Mouse (Mus musculus) forebrain, embryonic 11.5 days (tissue): ENCODE data around the gene Tbccd1. TPM values are rescaled to one million over a fixed set of nuclear protein-coding genes. Genes with fewer than 3 reads are reported as not detected.
"Not testable (repeated sequence)": the region's sequence is repeated elsewhere in the genome, so short reads cannot be mapped to it uniquely, and the experiment has no call there.

ENCODE experiments used
- ATAC-seq: fragments of 200-750 bp; cut with Nextera tagmentation; replicated peaks from 2 replicates; pipeline ENCODE4 v1.8.0; 2017; ENCODE audit warnings: moderate TSS enrichment; ENCODE audit not compliant: low FRiP score
- DNase-seq: peaks from one replicate; pipeline ENCODE4 v3.0.0-alpha.2; 2017; ENCODE audit warnings: low spot score
- H3K27ac ChIP-seq: fragments of 300-500 bp; sonication (generic); 2 replicates; pipeline ENCODE4 v1.5.1; 2014; ENCODE audit warnings: low read depth, low read length
- H3K27me3 ChIP-seq: fragments of 300-500 bp; sonication (generic); 2 replicates; pipeline ENCODE4 v1.6.1; 2014; ENCODE audit warnings: mild to moderate bottlenecking, low read length, mixed read lengths; ENCODE audit not compliant: control insufficient read depth, insufficient read depth
- H3K36me3 ChIP-seq: fragments of 300-500 bp; sonication (generic); 2 replicates; pipeline ENCODE4 v1.6.1; 2014; ENCODE audit warnings: mild to moderate bottlenecking, low read length, moderate library complexity, mixed read lengths; ENCODE audit not compliant: control insufficient read depth, insufficient read depth
- H3K4me1 ChIP-seq: fragments of 300-500 bp; sonication (generic); replicated peaks from 2 replicates; pipeline ENCODE4 v1.6.1; 2014; ENCODE audit warnings: low read length, mixed read lengths; ENCODE audit not compliant: control insufficient read depth, insufficient read depth
- H3K4me2 ChIP-seq: fragments of 300-500 bp; sonication (generic); 2 replicates; pipeline ENCODE4 v1.6.1; 2014; ENCODE audit warnings: low read depth, mild to moderate bottlenecking, low read length, moderate library complexity, mixed read lengths; ENCODE audit not compliant: severe bottlenecking
- H3K4me3 ChIP-seq: fragments of 300-500 bp; sonication (generic); 2 replicates; pipeline ENCODE4 v1.5.1; 2014; ENCODE audit warnings: low read depth, low read length
- H3K9ac ChIP-seq: fragments of 300-500 bp; sonication (generic); 2 replicates; pipeline ENCODE4 v1.6.1; 2014; ENCODE audit warnings: low read length
- H3K9me3 ChIP-seq: fragments of 300-500 bp; sonication (generic); 2 replicates; pipeline ENCODE4 v1.6.1; 2016; ENCODE audit warnings: low read length, mixed read lengths; ENCODE audit not compliant: control insufficient read depth
- WGBS: fragments of 180-500 bp; shearing (Covaris S2); extraction: QIAGEN DNeasy Blood & Tissue Kit; methylation state at CpG from one replicate; pipeline ENCODE4 v1.1.7; 2014; 5-methylcytosine and 5-hydroxymethylcytosine counted together
- polyA plus RNA-seq: library from polyadenylated mRNA; unstranded; fragments of >200 nt; fragmentation: Nextera tagmentation; extraction: Ambion mirVana; gene quantifications from 2 replicates; pipeline ENCODE4 v1.2.1, GENCODE M21; 2014

Gene Tbccd1
- polyA plus RNA-seq, 1 experiment from 2014 or later, result 37.0 TPM

GRCm38 (mm10) chr16:22789908-22790367 is 67.5 kb downstream of the Tbccd1 start:
- Histone ChIP-seq H3K4me3 (no peak overlapping the region), H3K27me3 (no peaks in the 10 kb centered on the region; the same call in 1 of the 2 replicates), H3K36me3 (no peaks in the 10 kb centered on the region), H3K9me3 (no peaks in the 10 kb centered on the region), H3K27ac (no peak overlapping the region), H3K4me1 (0 out of 2 replicates have a peak, but pooled peaks cover 1% of the 10 kb centered on the region), H3K9ac (no peak overlapping the region), H3K4me2 (no peak overlapping the region)
- no peak for DNase-seq
- WGBS, result 68% methylated on average over 10 of the region's 10 CpGs
- no peak for ATAC-seq

GRCm38 (mm10) chr16:22782686-22783085 is 74.8 kb downstream of the Tbccd1 start:
- H3K9ac ChIP-seq, result no peak overlapping the region
- DNase-seq (no peak), ATAC-seq (no peak)
- no peak overlapping the region for H3K4me3 ChIP-seq
- no peak overlapping the region for H3K4me2 ChIP-seq
- WGBS, result 81% methylated on average over 5 of the region's 5 CpGs
- no peak overlapping the region for H3K27ac ChIP-seq
- H3K36me3 ChIP-seq, result no peaks in the 10 kb centered on the region
- H3K4me1 ChIP-seq, result no peaks in the 10 kb centered on the region
- H3K9me3 ChIP-seq, result no peaks in the 10 kb centered on the region; the same call in 1 of the 2 replicates
- H3K27me3 ChIP-seq, result no peaks in the 10 kb centered on the region

- Histone ChIP-seq H3K9ac (no peak overlapping the region), H3K4me1 (no peaks in the 10 kb centered on the region), H3K4me2 (no peak overlapping the region), H3K27me3 (no peaks in the 10 kb centered on the region), H3K4me3 (no peak overlapping the region), H3K9me3 (no peaks in the 10 kb centered on the region; the same call in 1 of the 2 replicates), H3K27ac (no peak overlapping the region), H3K36me3 (no peaks in the 10 kb centered on the region)
- no peak for DNase-seq
- ATAC-seq, result no peak
- 91% methylated on average over 3 of the region's 3 CpGs for WGBS
These were observed 78.1 kb downstream of the Tbccd1 start for GRCm38 (mm10) chr16:22779228-22779835.

GRCm38 (mm10) chr16:22778296-22778695 is 79.2 kb downstream of the Tbccd1 start:
- not testable (repeated sequence) for ATAC-seq, H3K27me3 ChIP-seq, H3K4me3 ChIP-seq, H3K4me2 ChIP-seq, H3K9ac ChIP-seq, DNase-seq, H3K4me1 ChIP-seq, H3K9me3 ChIP-seq, H3K27ac ChIP-seq, H3K36me3 ChIP-seq
- 91% methylated on average over 12 of the region's 12 CpGs for WGBS

GRCm38 (mm10) chr16:22775471-22775985 is 81.9 kb downstream of the Tbccd1 start:
- WGBS, result 65% methylated on average over 5 of the region's 5 CpGs

GRCm38 (mm10) chr16:22768661-22769060 is 88.8 kb downstream of the Tbccd1 start:
- H3K27me3 ChIP-seq, result no peaks in the 10 kb centered on the region
- H3K4me2 ChIP-seq, result no peak overlapping the region
- H3K36me3 ChIP-seq, result no peaks in the 10 kb centered on the region
- ATAC-seq (no peak), DNase-seq (no peak)
- no peaks in the 10 kb centered on the region for H3K4me1 ChIP-seq
- no peaks in the 10 kb centered on the region for H3K9me3 ChIP-seq
- WGBS, result 90% methylated on average over 8 of the region's 8 CpGs
- no peak overlapping the region for H3K27ac ChIP-seq
- no peak overlapping the region for H3K9ac ChIP-seq
- H3K4me3 ChIP-seq, result no peak overlapping the region

More at GRCm38 (mm10) chr16:22775471-22775985, 81.9 kb downstream of the Tbccd1 start:
- H3K4me2 ChIP-seq, result no peak overlapping the region
- no peak overlapping the region for H3K4me3 ChIP-seq
- H3K9ac ChIP-seq, result no peak overlapping the region
- no peak for DNase-seq
- no peaks in the 10 kb centered on the region for H3K36me3 ChIP-seq
- H3K9me3 ChIP-seq, result no peaks in the 10 kb centered on the region
- no peak for ATAC-seq
- no peak overlapping the region for H3K27ac ChIP-seq
- no peaks in the 10 kb centered on the region for H3K4me1 ChIP-seq
- H3K27me3 ChIP-seq, result no peaks in the 10 kb centered on the region

GRCm38 (mm10) chr16:22767405-22767804 is 90.1 kb downstream of the Tbccd1 start:
- no peaks in the 10 kb centered on the region for H3K27me3 ChIP-seq
- H3K27ac ChIP-seq, result no peak overlapping the region
- no peak overlapping the region for H3K4me2 ChIP-seq
- no peaks in the 10 kb centered on the region for H3K36me3 ChIP-seq
- ATAC-seq (no peak), DNase-seq (no peak)
- WGBS, result 94% methylated on average over 3 of the region's 3 CpGs
- no peak overlapping the region for H3K9ac ChIP-seq
- H3K4me1 ChIP-seq, result no peaks in the 10 kb centered on the region
- no peaks in the 10 kb centered on the region for H3K9me3 ChIP-seq
- H3K4me3 ChIP-seq, result no peak overlapping the region

GRCm38 (mm10) chr16:22766738-22767211 is 90.7 kb downstream of the Tbccd1 start:
- Histone ChIP-seq H3K4me1 (no peaks in the 10 kb centered on the region), H3K27me3 (no peaks in the 10 kb centered on the region), H3K4me2 (no peak overlapping the region), H3K9ac (no peak overlapping the region), H3K9me3 (no peaks in the 10 kb centered on the region), H3K36me3 (no peaks in the 10 kb centered on the region), H3K4me3 (no peak overlapping the region), H3K27ac (no peak overlapping the region)
- ATAC-seq, result no peak
- DNase-seq, result no peak
- 84% methylated on average over 16 of the region's 16 CpGs for WGBS

- no peak overlapping the region for H3K9ac ChIP-seq
- no peaks in the 10 kb centered on the region for H3K36me3 ChIP-seq
- no peak overlapping the region for H3K4me2 ChIP-seq
- no peak for DNase-seq
- H3K9me3 ChIP-seq, result no peaks in the 10 kb centered on the region
- no peak overlapping the region for H3K27ac ChIP-seq
- ATAC-seq, result no peak
- no peaks in the 10 kb centered on the region for H3K4me1 ChIP-seq
- H3K27me3 ChIP-seq, result no peaks in the 10 kb centered on the region
- no peak overlapping the region for H3K4me3 ChIP-seq
- WGBS, result 94% methylated on average over 7 of the region's 7 CpGs
These were observed 91.9 kb downstream of the Tbccd1 start for GRCm38 (mm10) chr16:22765531-22765930.
